Comparison of ENCODE assay signal across 8 mouse cellular contexts in the genomic region with DNA sequence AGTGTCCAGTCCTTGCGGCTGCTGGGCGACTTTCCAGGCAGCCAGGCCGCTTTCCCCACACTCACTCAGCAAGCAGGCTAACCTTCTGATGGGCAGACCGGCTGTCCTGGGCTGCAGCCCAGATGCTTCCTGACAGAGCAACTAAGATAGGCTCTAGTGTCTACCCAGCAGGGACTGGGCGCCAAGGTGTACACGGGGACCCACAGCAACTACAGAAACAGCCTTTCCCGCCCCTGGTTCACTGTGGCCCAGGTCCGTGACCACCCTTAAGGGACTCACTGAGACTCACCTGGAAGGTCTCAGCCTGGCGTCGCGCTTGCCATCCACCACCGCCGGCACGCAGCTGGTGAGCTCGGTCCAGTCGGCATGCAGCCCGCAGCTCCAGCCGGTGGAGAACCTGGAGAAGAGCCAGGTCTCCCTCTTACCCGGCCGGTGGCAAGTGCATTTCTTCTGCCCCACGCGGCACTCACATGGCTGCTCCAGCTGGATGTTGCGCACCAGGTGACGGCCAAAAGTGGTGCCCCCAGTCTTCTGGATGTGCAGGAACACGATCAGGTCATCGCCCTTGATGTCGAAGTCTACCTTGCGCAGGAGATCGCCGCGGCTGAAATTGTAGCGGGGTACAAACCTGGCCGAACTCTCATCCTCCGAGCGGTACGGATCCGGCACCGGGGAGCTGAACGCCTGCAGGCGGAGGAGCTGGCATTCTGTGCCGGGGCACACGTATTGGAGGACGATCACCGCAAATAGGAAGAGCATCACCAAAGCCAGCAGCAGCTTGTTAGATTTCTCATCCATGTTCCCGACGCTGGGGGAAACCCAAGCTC. TPM values are rescaled to one million over a fixed set of nuclear protein-coding genes. Genes with fewer than 3 reads are reported as not detected.
DNase-seq lines count a peak whose midpoint lies in the region; ATAC-seq and TF ChIP-seq lines count a peak whose summit lies in the region.

No protein-coding gene starts in this region.

- no peaks in the 10 kb centered on the region for H3K4me1 ChIP-seq in kidney, embryonic 14.5 days (ENCODE audit: control insufficient read depth, insufficient read depth, low read length)
- H3K4me1 ChIP-seq in liver, embryonic 12.5 days: no peaks in the 10 kb centered on the region
- H3K4me1 ChIP-seq in olfactory bulb, adult 2 months (ENCODE audit: control insufficient read depth, insufficient read depth, low read length): no peaks in the 10 kb centered on the region

- no peak for TF ChIP-seq POLR2A in olfactory bulb, adult 2 months (IDR thresholded peaks at IDR 0.05; ENCODE audit: insufficient read depth, low read depth, low read length)

- WGBS in kidney, embryonic 14.5 days: 31% methylated on average over 46 of the region's 46 CpGs
- 17% methylated on average over 46 of the region's 46 CpGs for WGBS in liver, embryonic 12.5 days (ENCODE audit: insufficient replicate concordance)
- 24% methylated on average over 46 of the region's 46 CpGs for WGBS in olfactory bulb, adult 2 months

- no peak overlapping the region for H3K27ac ChIP-seq in kidney, embryonic 14.5 days (ENCODE audit: low read depth, low read length)
- H3K27ac ChIP-seq in liver, embryonic 12.5 days: no peak overlapping the region
- peak overlapping the region; percentile 50; the same call in 1 of the 2 replicates for H3K27ac ChIP-seq in olfactory bulb, adult 2 months (ENCODE audit: insufficient read depth, low read depth, low read length)

- peak overlapping the region; percentile 51 for H3K4me3 ChIP-seq in kidney, embryonic 14.5 days (ENCODE audit: low read length)
- peak overlapping the region; percentile 40 for H3K4me3 ChIP-seq in liver, embryonic 12.5 days
- H3K4me3 ChIP-seq in olfactory bulb, adult 2 months (ENCODE audit: insufficient read depth, low read depth, low read length): peak overlapping the region; percentile 62

- ATAC-seq in kidney, embryonic 14.5 days (ENCODE audit: low FRiP score, low TSS enrichment): peak; percentile 28; the same call in 1 of the 2 replicates
- ATAC-seq in liver, embryonic 12.5 days: no peak
- ATAC-seq in CD4-positive, CD25-positive, alpha-beta regulatory T cell, adult 4 months: no peak

- no peaks in the 10 kb centered on the region for H3K9me3 ChIP-seq in kidney, embryonic 14.5 days (ENCODE audit: control insufficient read depth, low read length)
- no peaks in the 10 kb centered on the region for H3K9me3 ChIP-seq in liver, embryonic 12.5 days (replicated peaks)

- peak overlapping the region; percentile 76 for H3K4me2 ChIP-seq in kidney, embryonic 14.5 days (replicated peaks; ENCODE audit: low read depth, low read length)
- H3K4me2 ChIP-seq in liver, embryonic 12.5 days: peak overlapping the region; percentile 62

- no peak for TF ChIP-seq CTCF in olfactory bulb, adult 2 months (IDR thresholded peaks at IDR 0.05; ENCODE audit: insufficient read depth, low read depth, low read length)

- peak overlapping the region; percentile 53 for H3K9ac ChIP-seq in kidney, embryonic 14.5 days (ENCODE audit: low read depth, low read length)
- no peak overlapping the region for H3K9ac ChIP-seq in liver, embryonic 12.5 days

- H3K27me3 ChIP-seq in kidney, embryonic 14.5 days (ENCODE audit: control insufficient read depth, insufficient read depth, low read length): peaks cover 11% of the 10 kb centered on the region; the same call in 1 of the 2 replicates
- peaks cover 59% of the 10 kb centered on the region for H3K27me3 ChIP-seq in liver, embryonic 12.5 days (replicated peaks)

- DNase-seq in ovary, postnatal 36 days (ENCODE audit: low spot score): peak; percentile 12
- DNase-seq in ovary, adult 18-20 months (ENCODE audit: low spot score): no peak
- peak; percentile 38 to 47 for DNase-seq in cerebellum, postnatal 36 days
- peak; percentile 19 to 33 for DNase-seq in gastrocnemius, postnatal 4 days (ENCODE audit: low spot score in 2 of 2)

- H3K36me3 ChIP-seq in kidney, embryonic 14.5 days (ENCODE audit: control insufficient read depth, insufficient read depth, low read length): no peaks in the 10 kb centered on the region; the same call in 1 of the 2 replicates
- H3K36me3 ChIP-seq in liver, embryonic 12.5 days: no peaks in the 10 kb centered on the region

RNA-seq across cellular contexts. Expression of gene Hs6st2, which starts 1.8 kb away (rescaled TPM):
- 10 to 100 TPM; 49.7 to 56.9 TPM for total RNA-seq in gastrocnemius, postnatal 4 days (2021)
- 18.1 and 25.3 TPM in 2 replicates for polyA plus RNA-seq in kidney, embryonic 14.5 days (2014; fragmentation: Nextera tagmentation; extraction: Ambion mirVana)
- 2.5 and 2.6 TPM in 2 replicates for polyA plus RNA-seq in liver, embryonic 12.5 days (2016; fragmentation: Nextera tagmentation; extraction: Ambion mirVana)
- not detected in 2 replicates for polyA plus RNA-seq in olfactory bulb, adult 2 months (2012; ENCODE audit: insufficient read depth, insufficient read length, low replicate concordance, missing spikeins)
- not detected for polyA plus RNA-seq in CD4-positive, CD25-positive, alpha-beta regulatory T cell, adult 4 months (2017; shearing (Covaris generic))
